Mouse (Mus musculus) erythroid progenitor cell, adult 5-6 weeks (primary cell): ENCODE data around the gene Fut1. TPM values are rescaled to one million over a fixed set of nuclear protein-coding genes. Genes with fewer than 3 reads are reported as not detected.

Experiments
- ATAC-seq: replicated peaks from 2 replicates; pipeline ENCODE4 v1.8.0; 2016; ENCODE audit warnings: moderate number of reproducible peaks, mild to moderate bottlenecking, moderate TSS enrichment, inconsistent platforms; ENCODE audit not compliant: poor library complexity, low FRiP score, severe bottlenecking
- total RNA-seq, 2 experiments: library from RNA; stranded (forward) in 1 of 2; stranded (reverse) in 1 of 2; fragments of 150-400 nt in 1 of 2; fragments of 186-747, 209-891 nt in 1 of 2; gene quantifications; 2 replicates each; pipeline versions ENCODE4 v1.2.3 to v1.2.4; 2015 to 2017; ENCODE audit warnings: low replicate concordance in 2 of 2

Gene Fut1
- total RNA-seq (2015; ENCODE audit: low replicate concordance) (not detected in 2 replicates), total RNA-seq (2017; ENCODE audit: low replicate concordance) (not detected in 2 replicates)

GRCm38 (mm10) chr7:45617042-45617695 lies at the start of gene Fut1:
Gene Fut1 (plus strand): TSS chr7:45617289.
- no peak for ATAC-seq

GRCm38 (mm10) chr7:45567780-45568516 lies 49.1 kb upstream of the Fut1 start:
- ATAC-seq, result peak; percentile 87

GRCm38 (mm10) chr7:45568601-45569473 lies 48.3 kb upstream of the Fut1 start:
- peak; percentile 17; the same call in 1 of the 2 replicates for ATAC-seq

GRCm38 (mm10) chr7:45570103-45570741 lies 46.9 kb upstream of the Fut1 start, which contains the start of gene Bcat2:
Gene Bcat2 (plus strand): TSS chr7:45570153.
- ATAC-seq, result peak; percentile 82

GRCm38 (mm10) chr7:45571966-45572365 lies 45.1 kb upstream of the Fut1 start:
- no peak for ATAC-seq

GRCm38 (mm10) chr7:45573954-45574353 lies 43.1 kb upstream of the Fut1 start:
- no peak for ATAC-seq

- no peak for ATAC-seq
Measured at GRCm38 (mm10) chr7:45574472-45575379, 42.4 kb upstream of the Fut1 start.

GRCm38 (mm10) chr7:45585923-45586322 lies 31.2 kb upstream of the Fut1 start:
- no peak for ATAC-seq

- no peak for ATAC-seq
Measured at GRCm38 (mm10) chr7:45587631-45588592, 29.2 kb upstream of the Fut1 start.

- ATAC-seq, result peak; percentile 87
Measured at GRCm38 (mm10) chr7:45589173-45589572, 27.9 kb upstream of the Fut1 start.

GRCm38 (mm10) chr7:45589898-45590297 lies 27.2 kb upstream of the Fut1 start:
- no peak for ATAC-seq

GRCm38 (mm10) chr7:45590874-45591273 lies 26.2 kb upstream of the Fut1 start:
- no peak for ATAC-seq

- no peak for ATAC-seq
Measured at GRCm38 (mm10) chr7:45591880-45592279, 25.2 kb upstream of the Fut1 start.

- ATAC-seq, result peak; percentile 51; the same call in 1 of the 2 replicates
Measured at GRCm38 (mm10) chr7:45593118-45593815, 23.8 kb upstream of the Fut1 start.

GRCm38 (mm10) chr7:45595176-45595575 lies 21.9 kb upstream of the Fut1 start:
- no peak for ATAC-seq

GRCm38 (mm10) chr7:45596107-45596506 lies 21.0 kb upstream of the Fut1 start:
- ATAC-seq, result no peak

- no peak for ATAC-seq
Measured at GRCm38 (mm10) chr7:45597013-45597412, 20.1 kb upstream of the Fut1 start.
